Mouse (Mus musculus) left cerebral cortex, adult 9 months (tissue): Measurements from ENCODE around the gene Atg9b.

Source experiments
- DNase-seq, 2 experiments: peaks; one replicate each; pipeline ENCODE4 v3.0.0; 2022; ENCODE audit warnings: low spot score in 2 of 2

Gene Atg9b

GRCm38 (mm10) chr5:24381988-24382387 lies 10.0 kb downstream of the Atg9b start:
- no peak for DNase-seq

- DNase-seq = no peak
Measured at GRCm38 (mm10) chr5:24381486-24381885, 10.5 kb downstream of the Atg9b start.

- DNase-seq = no peak
Measured at GRCm38 (mm10) chr5:24380499-24380898, 11.4 kb downstream of the Atg9b start.

DNA sequence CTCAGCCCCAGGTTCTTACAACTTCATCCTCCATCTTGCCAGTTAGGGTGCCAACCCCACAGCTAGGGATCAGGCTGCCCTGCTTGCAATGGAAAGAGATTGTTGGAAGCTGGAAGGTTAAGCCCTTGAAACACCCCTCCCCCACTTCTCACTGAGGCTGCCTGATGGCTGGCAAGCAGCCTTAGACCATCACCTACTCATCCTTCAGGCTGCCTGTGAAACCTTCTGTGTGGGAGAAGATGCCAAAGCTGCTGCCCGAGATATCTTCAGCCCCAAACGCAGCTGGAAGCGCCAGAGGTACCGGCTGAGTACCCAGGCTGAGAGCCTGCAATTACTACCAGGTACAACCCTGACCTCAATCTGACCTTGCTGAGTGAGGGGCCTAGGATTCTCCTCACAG lies 12.4 kb downstream of the Atg9b start:
- no peak for DNase-seq

GRCm38 (mm10) chr5:24378700-24379099 lies 13.2 kb downstream of the Atg9b start:
- no peak for DNase-seq

DNA sequence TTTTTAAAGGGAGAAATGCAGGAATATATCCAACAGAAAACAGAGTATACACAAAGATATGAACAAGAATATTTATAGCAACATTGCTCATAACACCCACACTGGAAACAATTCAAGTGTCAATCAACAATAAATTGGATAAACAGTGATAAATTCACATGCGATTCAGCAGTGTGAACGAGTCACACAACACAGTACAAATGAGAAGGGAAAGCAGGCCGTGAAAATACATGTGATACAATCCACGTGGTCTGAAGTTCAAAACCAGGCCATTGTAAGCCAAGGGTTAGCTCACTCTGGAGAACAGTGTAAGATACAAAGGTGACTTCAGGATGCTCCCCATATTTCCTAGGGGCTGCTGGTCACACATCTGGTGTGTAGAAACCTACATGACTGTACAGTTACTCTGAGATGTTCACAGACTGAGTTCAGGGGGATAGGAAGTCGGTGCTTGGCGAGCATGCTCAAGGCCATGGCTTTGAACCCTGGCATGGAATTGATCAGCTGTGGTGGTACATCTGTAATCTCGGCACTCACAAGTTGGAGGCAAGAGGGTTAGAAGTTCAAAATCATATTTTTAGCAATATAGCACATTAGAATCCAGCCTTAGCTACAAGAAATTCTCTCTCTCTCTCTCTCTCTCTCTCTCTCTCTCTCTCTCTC lies 17.1 kb downstream of the Atg9b start:
- DNase-seq = no peak

DNA sequence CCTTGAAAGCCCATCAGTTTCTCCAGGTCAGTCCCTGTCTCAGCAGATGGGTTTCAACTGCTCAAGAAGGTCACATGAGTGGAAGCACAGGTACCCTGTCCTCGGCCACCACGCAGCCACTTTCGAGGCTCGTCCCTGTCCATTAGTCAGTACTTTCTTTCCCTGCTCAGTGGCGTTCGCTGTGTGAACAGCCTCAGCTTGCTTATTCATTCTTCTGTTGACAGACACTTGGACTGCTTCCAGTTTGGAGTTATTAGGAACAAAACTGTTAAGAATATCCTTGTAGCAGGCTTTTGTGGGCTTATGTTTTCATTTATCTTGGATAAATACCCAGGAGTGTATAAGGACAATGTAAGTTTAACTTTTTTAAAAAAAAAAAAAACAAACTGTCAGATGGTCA lies 17.7 kb downstream of the Atg9b start:
- DNase-seq = no peak

- DNase-seq = no peak
Measured at GRCm38 (mm10) chr5:24373807-24374206, 18.1 kb downstream of the Atg9b start.

DNA sequence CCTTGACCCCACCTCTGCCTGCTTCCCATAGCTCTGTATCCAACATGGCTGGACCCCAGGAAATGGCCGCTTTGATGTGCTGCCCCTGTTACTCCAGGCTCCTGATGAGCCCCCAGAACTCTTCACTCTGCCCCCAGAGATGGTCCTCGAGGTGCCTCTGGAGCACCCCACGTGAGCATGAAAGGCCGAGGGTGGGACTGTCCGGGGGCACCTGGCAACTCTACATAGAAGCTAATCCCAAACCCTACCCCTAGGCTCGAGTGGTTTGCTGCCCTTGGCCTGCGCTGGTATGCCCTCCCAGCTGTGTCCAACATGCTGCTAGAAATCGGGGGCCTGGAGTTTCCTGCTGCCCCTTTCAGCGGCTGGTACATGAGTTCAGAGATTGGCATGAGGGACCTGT lies 22.2 kb downstream of the Atg9b start:
- no peak for DNase-seq

DNA sequence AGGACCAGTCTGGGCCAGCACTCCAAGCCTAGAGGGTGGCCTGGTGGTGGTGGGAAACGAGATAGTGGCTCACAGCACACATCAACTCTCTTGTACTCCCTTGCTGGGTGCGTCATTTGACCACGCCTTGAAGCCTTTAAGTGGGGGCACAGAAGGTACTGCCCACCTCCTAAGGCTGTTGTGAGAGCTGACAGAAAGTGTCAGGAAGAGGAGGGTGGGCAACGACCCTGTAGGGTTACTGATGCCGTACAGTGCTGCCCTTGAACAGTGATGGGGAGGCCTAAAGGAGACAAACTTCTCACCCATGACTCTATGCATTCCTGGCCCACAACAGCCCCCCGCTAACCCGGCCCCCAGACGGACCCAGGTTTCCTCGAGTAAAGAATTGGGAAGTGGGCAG lies 25.5 kb downstream of the Atg9b start:
- no peak for DNase-seq

DNA sequence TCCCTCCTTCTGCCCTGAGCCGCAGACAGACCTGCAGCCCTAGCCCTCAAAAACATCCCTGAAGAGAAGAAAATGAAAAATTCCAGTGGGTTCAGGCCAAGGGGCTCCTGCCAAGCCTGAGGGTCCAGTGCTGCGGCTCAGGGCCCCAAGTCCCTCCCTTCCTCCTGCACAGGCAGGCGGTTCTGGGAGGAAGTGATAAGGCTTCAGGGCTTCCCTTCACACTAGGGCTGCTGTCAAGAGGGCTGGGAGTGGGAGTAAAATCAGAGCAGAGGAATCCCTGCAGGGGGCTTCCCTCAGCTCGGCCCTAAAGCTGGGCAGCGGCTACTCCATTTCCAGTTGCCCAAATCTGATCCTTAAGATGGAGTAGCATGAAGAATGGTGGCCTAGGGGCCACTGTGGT lies 26.4 kb downstream of the Atg9b start:
- no peak for DNase-seq

DNA sequence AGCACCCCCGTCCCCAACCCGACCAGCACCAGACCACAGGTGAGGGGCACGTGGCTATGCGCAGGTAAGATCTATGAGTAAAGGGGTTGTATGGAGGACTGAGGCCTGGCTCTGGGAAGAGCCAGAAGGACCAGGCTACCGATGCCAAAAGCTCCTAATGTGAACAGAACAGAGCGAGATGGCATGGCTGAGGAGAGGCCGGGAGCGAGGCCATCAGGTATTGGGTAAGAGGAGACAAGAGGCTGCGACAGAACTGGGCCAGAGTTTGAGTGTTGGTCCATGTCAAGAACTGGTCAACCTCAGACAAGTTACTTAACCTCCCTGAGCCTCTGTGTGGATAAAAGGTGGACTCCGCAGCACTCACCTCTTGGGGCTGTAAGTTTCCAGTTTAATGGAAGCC lies 27.0 kb downstream of the Atg9b start:
- DNase-seq = no peak

- no peak for DNase-seq
Measured at GRCm38 (mm10) chr5:24364508-24364907, 27.4 kb downstream of the Atg9b start, which contains the start of gene Nos3. Nos3 (plus strand) TSS chr5:24364810.

- no peak for DNase-seq
Measured at GRCm38 (mm10) chr5:24364061-24364460, 27.9 kb downstream of the Atg9b start.

GRCm38 (mm10) chr5:24363467-24363866 lies 28.5 kb downstream of the Atg9b start:
- DNase-seq = no peak

- DNase-seq = peak in 1 of 2 experiments; percentile 89
Measured at GRCm38 (mm10) chr5:24360792-24361454, 31.0 kb downstream of the Atg9b start.

DNA sequence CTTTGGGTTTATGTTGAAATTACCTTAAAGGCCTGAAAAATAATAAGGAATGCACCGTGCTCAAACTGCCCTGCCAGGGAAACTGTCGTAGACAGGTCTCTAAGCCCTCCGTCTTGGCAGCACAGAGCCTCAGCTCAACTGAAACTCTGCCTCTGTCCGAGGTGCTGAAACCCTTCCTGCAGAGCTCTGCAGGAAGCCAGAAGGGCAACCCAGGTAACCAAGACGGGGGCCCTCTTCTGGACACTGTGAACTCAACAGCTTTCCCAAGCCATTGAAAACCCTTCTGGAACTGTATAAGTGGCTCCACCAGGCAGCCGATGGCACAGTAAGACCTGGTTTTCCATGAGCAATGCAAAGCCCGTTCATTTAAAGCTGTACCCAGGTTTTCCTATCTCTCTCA lies 34.5 kb downstream of the Atg9b start:
- no peak for DNase-seq

DNA sequence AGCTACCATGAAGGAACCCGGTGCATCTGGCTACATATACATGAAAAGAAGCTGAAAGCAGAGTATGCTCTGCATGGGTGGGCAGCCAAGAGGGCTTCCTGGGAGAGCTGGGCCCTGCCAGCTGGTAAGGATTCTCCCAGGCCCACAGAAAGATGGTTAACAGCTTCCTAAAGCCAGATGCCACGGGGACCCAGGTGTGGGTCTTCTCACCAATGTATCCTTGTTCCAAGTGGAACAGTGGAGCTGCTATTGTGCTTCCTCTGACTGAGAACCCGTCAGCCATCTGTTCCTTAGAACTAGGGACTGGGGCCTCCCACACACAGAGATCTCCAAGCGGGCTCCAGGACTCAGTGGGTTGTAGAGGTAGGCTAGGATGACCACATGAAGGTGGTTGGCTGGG lies 35.2 kb downstream of the Atg9b start:
- DNase-seq = peak in 1 of 2 experiments; percentile 44

GRCm38 (mm10) chr5:24353327-24353726 lies 38.6 kb downstream of the Atg9b start:
- DNase-seq = no peak

DNA sequence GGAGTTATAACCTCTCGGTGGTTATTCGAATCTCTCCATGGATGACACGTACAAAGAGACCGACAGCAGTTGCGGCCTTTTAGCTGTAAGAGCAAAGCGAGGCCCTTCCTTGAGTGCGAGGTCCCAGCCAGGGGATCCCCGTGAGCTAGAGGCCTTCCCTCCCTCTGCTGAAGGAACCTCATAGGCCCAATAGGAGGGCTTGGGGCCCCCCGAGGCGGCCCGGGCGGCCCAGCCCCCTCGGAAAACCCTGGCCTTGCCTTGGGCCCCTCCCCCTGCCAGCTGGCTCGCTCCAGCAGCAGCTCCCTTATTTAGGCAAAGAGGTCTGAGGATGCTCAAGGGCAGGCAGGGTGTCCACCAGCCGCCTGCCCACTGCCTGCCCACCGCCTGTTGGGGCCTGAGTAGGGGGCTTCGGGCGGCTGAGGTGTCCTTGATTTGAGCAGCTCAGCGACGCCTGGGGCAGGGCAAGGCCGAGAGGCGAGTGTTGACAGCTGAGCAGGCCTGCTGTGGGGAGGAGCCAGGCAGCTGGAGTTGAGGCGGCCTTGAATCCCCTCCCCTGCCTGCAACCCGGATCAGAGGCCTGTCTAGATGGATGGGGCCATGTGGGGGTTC lies 39.6 kb downstream of the Atg9b start:
- no peak for DNase-seq

- peak; percentile 57 to 81 for DNase-seq
Measured at GRCm38 (mm10) chr5:24351701-24352171, 40.2 kb downstream of the Atg9b start.

GRCm38 (mm10) chr5:24351278-24351677 lies 40.7 kb downstream of the Atg9b start, which contains the start of gene Kcnh2:
Kcnh2 (minus strand) TSS chr5:24351604.
- DNase-seq = no peak
